Mouse (Mus musculus) lung, postnatal 0 days (tissue): ENCODE measurements around the gene Hexim1. TPM values are rescaled to one million over a fixed set of nuclear protein-coding genes. Genes with fewer than 3 reads are reported as not detected.
A peak's percentile ranks its signal among the peaks of the same experiment; 100 is the strongest.

Source experiments
- ATAC-seq: fragments of 200-750 bp; cut with Nextera tagmentation; 2 replicates; pipeline ENCODE4 v1.8.0; 2017; ENCODE audit warnings: moderate library complexity
- DNase-seq: peaks from one replicate; pipeline ENCODE4 v3.0.0-alpha.2; 2016; ENCODE audit warnings: low spot score
- H3K27ac ChIP-seq: fragments of 300-500 bp; sonication (generic); 2 replicates; pipeline ENCODE4 v1.5.1; 2014; ENCODE audit warnings: antibody characterized with exemption, mild to moderate bottlenecking, low read length, mixed read lengths
- H3K27me3 ChIP-seq: fragments of 300-500 bp; sonication (generic); replicated peaks from 2 replicates; pipeline ENCODE4 v1.6.1; 2014; ENCODE audit warnings: low read length, mixed read lengths; ENCODE audit not compliant: insufficient read depth
- H3K36me3 ChIP-seq: fragments of 300-500 bp; sonication (generic); 2 replicates; pipeline ENCODE4 v1.6.1; 2014; ENCODE audit warnings: low read length, mixed read lengths; ENCODE audit not compliant: insufficient read depth
- H3K4me1 ChIP-seq: fragments of 300-500 bp; sonication (generic); 2 replicates; pipeline ENCODE4 v1.6.1; 2014; ENCODE audit warnings: antibody characterized with exemption, low read depth, low read length, mixed read lengths; ENCODE audit not compliant: insufficient read depth
- H3K4me2 ChIP-seq: fragments of 300-500 bp; sonication (generic); replicated peaks from 2 replicates; pipeline ENCODE4 v1.6.1; 2014; ENCODE audit warnings: low read depth, mild to moderate bottlenecking, low read length, moderate library complexity, mixed read lengths
- H3K4me3 ChIP-seq: fragments of 300-500 bp; sonication (generic); 2 replicates; pipeline ENCODE4 v1.5.1; 2014; ENCODE audit warnings: low read depth, low read length
- H3K9ac ChIP-seq: fragments of 300-500 bp; sonication (generic); replicated peaks from 2 replicates; pipeline ENCODE4 v1.6.1; 2014; ENCODE audit warnings: low read depth, mild to moderate bottlenecking
- H3K9me3 ChIP-seq: fragments of 300-500 bp; sonication (generic); 2 replicates; pipeline ENCODE4 v1.6.1; 2016; ENCODE audit warnings: low read length, mixed read lengths
- CTCF ChIP-seq: IDR thresholded peaks from 2 replicates; pipeline ENCODE4 v1.5.1; 2016; ENCODE audit warnings: antibody characterized with exemption, mild to moderate bottlenecking
- EP300 ChIP-seq: IDR thresholded peaks from 2 replicates; pipeline ENCODE4 v1.6.1; 2016; ENCODE audit warnings: antibody characterized with exemption, mild to moderate bottlenecking, control low read depth
- WGBS: fragments of 180-500 bp; shearing (Covaris S2); extraction: QIAGEN DNeasy Blood & Tissue Kit; methylation state at CpG from one replicate; pipeline ENCODE4 v1.1.7; 2014; 5-methylcytosine and 5-hydroxymethylcytosine counted together
- polyA plus RNA-seq: library from polyadenylated mRNA; unstranded; fragments of >200 nt; fragmentation: Nextera tagmentation; extraction: Ambion mirVana; gene quantifications from 2 replicates; pipeline ENCODE4 v1.2.1, GENCODE M21; 2015

The Hexim1 gene
- polyA plus RNA-seq, 1 experiment from 2014 or later = 6.5 TPM

GRCm38 (mm10) chr11:103070322-103070880 is 45.6 kb upstream of the Hexim1 start:
- Histone ChIP-seq H3K36me3 (peaks cover 11% of the 10 kb centered on the region), H3K4me2 (no peak overlapping the region), H3K9ac (no peak overlapping the region), H3K4me3 (no peak overlapping the region), H3K4me1 (no peaks in the 10 kb centered on the region), H3K27me3 (no peaks in the 10 kb centered on the region), H3K9me3 (no peaks in the 10 kb centered on the region), H3K27ac (no peak overlapping the region)
- WGBS = 93% methylated on average over 10 of the region's 10 CpGs
- ATAC-seq (no peak), DNase-seq (no peak)
- no peak for TF ChIP-seq EP300
- no peak for TF ChIP-seq CTCF

- 83% methylated on average over 7 of the region's 7 CpGs for WGBS
- Histone ChIP-seq H3K4me2 (no peak overlapping the region), H3K4me1 (no peaks in the 10 kb centered on the region), H3K9ac (no peak overlapping the region), H3K9me3 (no peaks in the 10 kb centered on the region), H3K4me3 (no peak overlapping the region), H3K27me3 (no peaks in the 10 kb centered on the region), H3K36me3 (0 out of 2 replicates have a peak, but pooled peaks cover 6% of the 10 kb centered on the region), H3K27ac (no peak overlapping the region)
- DNase-seq = no peak
- ATAC-seq = no peak
- no peak for TF ChIP-seq CTCF
- no peak for TF ChIP-seq EP300
Measured at GRCm38 (mm10) chr11:103073671-103074070, 42.4 kb upstream of the Hexim1 start.

- peak overlapping the region; percentile 28; the same call in 1 of the 2 replicates for H3K4me2 ChIP-seq
Measured at GRCm38 (mm10) chr11:103074121-103074650, 41.8 kb upstream of the Hexim1 start.

GRCm38 (mm10) chr11:103074796-103075323 is 41.2 kb upstream of the Hexim1 start:
- 0 out of 2 replicates have a peak, but pooled peaks cover 2% of the 10 kb centered on the region for H3K27me3 ChIP-seq
- H3K9ac ChIP-seq = no peak overlapping the region
- no peak overlapping the region for H3K4me3 ChIP-seq
- DNase-seq (peak; percentile 77), ATAC-seq (peak; percentile 81)
- H3K4me2 ChIP-seq = peak overlapping the region; percentile 28; the same call in 1 of the 2 replicates
- TF ChIP-seq EP300 (no peak), CTCF (no peak)
- 8% methylated on average over 10 of the region's 10 CpGs for WGBS
- no peaks in the 10 kb centered on the region for H3K9me3 ChIP-seq
- no peaks in the 10 kb centered on the region for H3K4me1 ChIP-seq
- no peaks in the 10 kb centered on the region for H3K36me3 ChIP-seq
- H3K27ac ChIP-seq = no peak overlapping the region

More at GRCm38 (mm10) chr11:103074121-103074650, 41.8 kb upstream of the Hexim1 start:
- Histone ChIP-seq H3K27me3 (no peaks in the 10 kb centered on the region), H3K9ac (no peak overlapping the region), H3K9me3 (no peaks in the 10 kb centered on the region), H3K4me1 (no peaks in the 10 kb centered on the region), H3K36me3 (0 out of 2 replicates have a peak, but pooled peaks cover 1% of the 10 kb centered on the region), H3K4me3 (no peak overlapping the region), H3K27ac (no peak overlapping the region)
- WGBS = 65% methylated on average over 10 of the region's 10 CpGs
- DNase-seq (no peak), ATAC-seq (0 out of 2 replicates have a peak, but pooled peaks have one; percentile 3)
- TF ChIP-seq CTCF (no peak), EP300 (no peak)

GRCm38 (mm10) chr11:103076010-103076409 is 40.0 kb upstream of the Hexim1 start:
- no peak for ATAC-seq
- no peak for TF ChIP-seq CTCF
- TF ChIP-seq EP300 = no peak
- Histone ChIP-seq H3K9me3 (no peaks in the 10 kb centered on the region), H3K36me3 (no peaks in the 10 kb centered on the region), H3K9ac (no peak overlapping the region), H3K27me3 (0 out of 2 replicates have a peak, but pooled peaks cover 5% of the 10 kb centered on the region), H3K4me2 (no peak overlapping the region), H3K27ac (no peak overlapping the region), H3K4me3 (no peak overlapping the region), H3K4me1 (no peaks in the 10 kb centered on the region)
- WGBS = 83% methylated on average over 7 of the region's 7 CpGs
- no peak for DNase-seq

GRCm38 (mm10) chr11:103076581-103076980 is 39.5 kb upstream of the Hexim1 start:
- TF ChIP-seq CTCF = no peak
- no peak for TF ChIP-seq EP300

More at GRCm38 (mm10) chr11:103076581-103076980, 39.5 kb upstream of the Hexim1 start:
- Histone ChIP-seq H3K9me3 (no peaks in the 10 kb centered on the region), H3K27me3 (0 out of 2 replicates have a peak, but pooled peaks cover 5% of the 10 kb centered on the region), H3K36me3 (no peaks in the 10 kb centered on the region), H3K27ac (no peak overlapping the region), H3K4me1 (no peaks in the 10 kb centered on the region), H3K4me3 (no peak overlapping the region), H3K9ac (no peak overlapping the region), H3K4me2 (no peak overlapping the region)
- ATAC-seq (no peak), DNase-seq (no peak)
- WGBS = 74% methylated on average over 8 of the region's 8 CpGs
